ENCODE assay signal across 8 mouse cellular contexts in the genomic region with DNA sequence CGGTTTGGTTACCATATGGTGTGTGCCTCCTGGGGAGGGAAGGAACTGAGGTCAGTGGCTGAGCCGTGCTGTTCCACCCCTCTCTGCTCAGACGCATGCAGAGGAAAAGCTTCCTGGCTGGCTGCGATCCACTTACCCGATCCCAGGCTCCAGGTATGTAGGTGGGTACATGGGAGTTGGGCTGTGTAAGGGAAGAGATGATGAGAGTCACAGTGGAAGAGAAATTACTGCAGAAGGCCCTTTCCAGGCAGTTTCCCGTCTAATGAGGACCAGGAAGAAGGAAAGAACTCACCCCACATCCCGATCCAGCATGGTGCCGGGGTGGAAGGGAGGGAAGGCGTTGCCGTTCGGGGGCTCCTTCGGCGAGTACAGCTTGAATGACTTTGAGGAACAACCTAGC. TPM values are rescaled to one million over a fixed set of nuclear protein-coding genes. Genes with fewer than 3 reads are reported as not detected.
DNase-seq lines count a peak whose midpoint lies in the region; ATAC-seq and TF ChIP-seq lines count a peak whose summit lies in the region.
"Had no signal": no experiment of that assay in that cellular context is flagged by ENCODE, and none has a peak within 500 bp of the region (broad histone marks: within the 10 kb centered on the region; RNA-seq: fewer than 3 reads in every experiment).

No protein-coding gene starts in this region.

- H3K4me1 ChIP-seq in heart, embryonic 15.5 days (replicated peaks): peaks cover 41% of the 10 kb centered on the region
- peaks cover 8 to 26% of the 10 kb centered on the region in 2 experiments for H3K4me1 ChIP-seq in MEL (ENCODE audit: control insufficient read depth in 1 of 2, insufficient read depth in 2 of 2, low read length in 2 of 2)
- peaks cover 37% of the 10 kb centered on the region for H3K4me1 ChIP-seq in embryonic facial prominence, embryonic 13.5 days
- H3K4me1 ChIP-seq in liver, postnatal 0 days (ENCODE audit: insufficient read depth): peaks cover 40% of the 10 kb centered on the region

- no peaks in the 10 kb centered on the region for H3K9me3 ChIP-seq in heart, embryonic 15.5 days (replicated peaks)
- H3K9me3 ChIP-seq in MEL (replicated peaks; ENCODE audit: insufficient read depth, low read length): no peaks in the 10 kb centered on the region
- no peaks in the 10 kb centered on the region for H3K9me3 ChIP-seq in embryonic facial prominence, embryonic 13.5 days
- no peaks in the 10 kb centered on the region for H3K9me3 ChIP-seq in liver, postnatal 0 days (ENCODE audit: low read length)

- H3K79me2 ChIP-seq in MEL (ENCODE audit: control insufficient read depth, insufficient read depth, low read length, poor library complexity): peaks cover 59% of the 10 kb centered on the region

- no peak for TF ChIP-seq EP300 in MEL (IDR thresholded peaks at IDR 0.05; ENCODE audit: low read depth in 1 of 2, low read length in 2 of 2)
- no peak for TF ChIP-seq EP300 in liver, postnatal 0 days (IDR thresholded peaks at IDR 0.05; ENCODE audit: low read depth)

- no peak for DNase-seq in heart, adult 8-10 months (ENCODE audit: low spot score)
- DNase-seq in MEL (ENCODE audit: low read depth, low spot score): no peak
- DNase-seq in liver, postnatal 0 days: no peak
- no peak for DNase-seq in layer of hippocampus, adult 2 months (ENCODE audit: low spot score in 2 of 2)
- no peak for DNase-seq in thymus, adult 18-20 months
- DNase-seq: gastrocnemius, postnatal 36 days had no signal

- WGBS in heart, embryonic 15.5 days: 87% methylated on average over 13 of the region's 13 CpGs
- 85% methylated on average over 13 of the region's 13 CpGs for WGBS in embryonic facial prominence, embryonic 13.5 days
- WGBS in liver, postnatal 0 days (ENCODE audit: insufficient replicate concordance): 84% methylated on average over 13 of the region's 13 CpGs

- no peak for TF ChIP-seq POLR2A in MEL (IDR thresholded peaks at IDR 0.05; ENCODE audit: control insufficient read depth in 1 of 2, insufficient read depth in 1 of 2, low read depth in 1 of 2, low read length in 2 of 2, poor library complexity in 1 of 2)

- no peak for ATAC-seq in heart, embryonic 15.5 days (replicated peaks; ENCODE audit: insufficient number of reproducible peaks, insufficient read depth, low FRiP score, low read depth)
- no peak for ATAC-seq in embryonic facial prominence, embryonic 13.5 days (ENCODE audit: insufficient number of reproducible peaks, insufficient read depth, low FRiP score, low TSS enrichment, low read depth)
- no peak for ATAC-seq in liver, postnatal 0 days

- no peak overlapping the region for H3K4me2 ChIP-seq in heart, embryonic 15.5 days
- peak overlapping the region; percentile 93 for H3K4me2 ChIP-seq in embryonic facial prominence, embryonic 13.5 days
- H3K4me2 ChIP-seq in liver, postnatal 0 days (ENCODE audit: low read depth, low read length): 0 out of 2 replicates have a peak overlapping the region, but pooled peaks have one; percentile 90

- H3K36me3 ChIP-seq in heart, embryonic 15.5 days: peaks cover 54% of the 10 kb centered on the region
- peaks cover 22 to 29% of the 10 kb centered on the region in 2 experiments for H3K36me3 ChIP-seq in MEL (ENCODE audit: control insufficient read depth in 1 of 2, insufficient read depth in 2 of 2, low read length in 2 of 2)
- H3K36me3 ChIP-seq in embryonic facial prominence, embryonic 13.5 days: peaks cover 57% of the 10 kb centered on the region
- H3K36me3 ChIP-seq in liver, postnatal 0 days (replicated peaks; ENCODE audit: insufficient read depth, low read length): peaks cover 49% of the 10 kb centered on the region

- no peak for TF ChIP-seq CTCF in MEL (IDR thresholded peaks at IDR 0.05 in 2 of 3, conservative IDR thresholded peaks at IDR 0.05 in 1 of 3; ENCODE audit: control insufficient read depth in 1 of 3, insufficient read depth in 1 of 3, low read depth in 2 of 3, low read length in 3 of 3, poor library complexity in 1 of 3, severe bottlenecking in 1 of 3)
- TF ChIP-seq CTCF in liver, postnatal 0 days (IDR thresholded peaks at IDR 0.05; ENCODE audit: low read depth): no peak
- no peak for TF ChIP-seq CTCF in layer of hippocampus, adult 2 months (conservative IDR thresholded peaks at IDR 0.05)

- TF ChIP-seq RAD21 in MEL (IDR thresholded peaks at IDR 0.05; ENCODE audit: low read depth, low read length): no peak

- no peaks in the 10 kb centered on the region for H3K27me3 ChIP-seq in heart, embryonic 15.5 days
- H3K27me3 ChIP-seq in MEL (ENCODE audit: control insufficient read depth in 1 of 2, insufficient read depth in 2 of 2, low read length in 2 of 2): no peaks in the 10 kb centered on the region
- no peaks in the 10 kb centered on the region for H3K27me3 ChIP-seq in embryonic facial prominence, embryonic 13.5 days
- H3K27me3 ChIP-seq in liver, postnatal 0 days (ENCODE audit: insufficient read depth, low read length): no peaks in the 10 kb centered on the region

- H3K27ac ChIP-seq in heart, embryonic 15.5 days: no peak overlapping the region
- H3K27ac ChIP-seq in MEL (ENCODE audit: control insufficient read depth, low read depth, low read length): peak overlapping the region; percentile 99
- no peak overlapping the region for H3K27ac ChIP-seq in embryonic facial prominence, embryonic 13.5 days
- no peak overlapping the region for H3K27ac ChIP-seq in liver, postnatal 0 days (ENCODE audit: low read depth)
- no peak overlapping the region for H3K27ac ChIP-seq in layer of hippocampus, adult 2 months

- H3K9ac ChIP-seq in heart, embryonic 15.5 days: no peak overlapping the region
- H3K9ac ChIP-seq in MEL (ENCODE audit: control insufficient read depth, low read depth, low read length, poor library complexity, severe bottlenecking): peak overlapping the region; percentile 46
- H3K9ac ChIP-seq in embryonic facial prominence, embryonic 13.5 days: no peak overlapping the region
- no peak overlapping the region for H3K9ac ChIP-seq in liver, postnatal 0 days (replicated peaks)

- 0 out of 2 replicates have a peak overlapping the region, but pooled peaks have one; percentile 74 for H3K4me3 ChIP-seq in heart, embryonic 15.5 days
- H3K4me3 ChIP-seq in MEL (ENCODE audit: control insufficient read depth in 1 of 2, insufficient read depth in 1 of 2, low read depth in 2 of 2, low read length in 2 of 2): peak overlapping the region; percentile 76 to 85
- no peak overlapping the region for H3K4me3 ChIP-seq in embryonic facial prominence, embryonic 13.5 days
- H3K4me3 ChIP-seq in liver, postnatal 0 days (ENCODE audit: low read depth, low read length): no peak overlapping the region
- H3K4me3 ChIP-seq in layer of hippocampus, adult 2 months: no peak overlapping the region

RNA-seq across cellular contexts. Expression of a gene that starts 8.7 kb away (rescaled TPM):
- polyA plus RNA-seq in heart, embryonic 15.5 days (2015; fragmentation: Nextera tagmentation; extraction: Ambion mirVana): 17.7 and 25.8 TPM in 2 replicates
- 10 to 100 TPM; 12.3 to 17.0 (median 13.8) TPM for total RNA-seq in heart, adult 8-10 months (2022)
- total RNA-seq in MEL (2012; rRNA removed): 39.3 and 41.9 TPM in 2 replicates
- 100 to 1,000 TPM in 1 of 2 experiments, 10 to 100 TPM in 1; 27.8 to 135 TPM for polyA plus RNA-seq in MEL (2012; ENCODE audit: insufficient read depth in 1 of 2, insufficient read length in 2 of 2, low read depth in 1 of 2, low replicate concordance in 2 of 2, missing spikeins in 1 of 2)
- polyA plus RNA-seq in embryonic facial prominence, embryonic 13.5 days (2015; fragmentation: Nextera tagmentation; extraction: Ambion mirVana): 33.2 and 38.8 TPM in 2 replicates
- polyA plus RNA-seq in liver, postnatal 0 days (2015; fragmentation: Nextera tagmentation; extraction: Ambion mirVana): 7.7 and 8.1 TPM in 2 replicates
- total RNA-seq in layer of hippocampus, adult 2 months (2021): 10 to 100 TPM; 25.4 to 33.7 TPM

RNA-seq across cellular contexts. Expression of a gene that starts 9.0 kb away (rescaled TPM):
- 64.5 and 78.7 TPM in 2 replicates for polyA plus RNA-seq in heart, embryonic 15.5 days (2015; fragmentation: Nextera tagmentation; extraction: Ambion mirVana)
- total RNA-seq in heart, adult 8-10 months (2022): 10 to 100 TPM; 37.1 to 51.0 (median 42.0) TPM
- total RNA-seq in MEL (2012; rRNA removed): 299 and 357 TPM in 2 replicates
- polyA plus RNA-seq in MEL (2012; ENCODE audit: insufficient read depth in 1 of 2, insufficient read length in 2 of 2, low read depth in 1 of 2, low replicate concordance in 2 of 2, missing spikeins in 1 of 2): 100 to 1,000 TPM; 632 to 842 TPM
- polyA plus RNA-seq in embryonic facial prominence, embryonic 13.5 days (2015; fragmentation: Nextera tagmentation; extraction: Ambion mirVana): 121 and 124 TPM in 2 replicates
- polyA plus RNA-seq in liver, postnatal 0 days (2015; fragmentation: Nextera tagmentation; extraction: Ambion mirVana): 32.3 and 34.4 TPM in 2 replicates
- total RNA-seq in layer of hippocampus, adult 2 months (2021): 100 to 1,000 TPM; 113 to 119 TPM

RNA-seq across cellular contexts. Expression of a gene that starts 32.7 kb away (rescaled TPM):
- polyA plus RNA-seq in heart, embryonic 15.5 days (2015; fragmentation: Nextera tagmentation; extraction: Ambion mirVana): 6.5 and 7.5 TPM in 2 replicates
- 1 to 10 TPM; 5.3 to 6.7 (median 6.1) TPM for total RNA-seq in heart, adult 8-10 months (2022)
- total RNA-seq in MEL (2012; rRNA removed): 11.4 and 11.5 TPM in 2 replicates
- polyA plus RNA-seq in MEL (2012; ENCODE audit: insufficient read depth in 1 of 2, insufficient read length in 2 of 2, low read depth in 1 of 2, low replicate concordance in 2 of 2, missing spikeins in 1 of 2): 10 to 100 TPM in 1 of 2 experiments, not detected in 1; 13.2 TPM
- polyA plus RNA-seq in embryonic facial prominence, embryonic 13.5 days (2015; fragmentation: Nextera tagmentation; extraction: Ambion mirVana): 7.3 and 7.4 TPM in 2 replicates
- 2.0 and 2.2 TPM in 2 replicates for polyA plus RNA-seq in liver, postnatal 0 days (2015; fragmentation: Nextera tagmentation; extraction: Ambion mirVana)
- total RNA-seq in layer of hippocampus, adult 2 months (2021): 1 to 10 TPM; 6.3 to 8.2 TPM

RNA-seq across cellular contexts. Expression of a gene that starts 37.7 kb away (rescaled TPM):
- 12.2 and 15.3 TPM in 2 replicates for polyA plus RNA-seq in heart, embryonic 15.5 days (2015; fragmentation: Nextera tagmentation; extraction: Ambion mirVana)
- 10 to 100 TPM; 14.8 to 19.0 (median 16.0) TPM for total RNA-seq in heart, adult 8-10 months (2022)
- 4.1 TPM in 2 replicates for total RNA-seq in MEL (2012; rRNA removed)
- polyA plus RNA-seq in MEL (2012; ENCODE audit: insufficient read depth in 1 of 2, insufficient read length in 2 of 2, low read depth in 1 of 2, low replicate concordance in 2 of 2, missing spikeins in 1 of 2): 10 to 100 TPM in 1 of 2 experiments, not detected in 1; 10.8 TPM
- polyA plus RNA-seq in embryonic facial prominence, embryonic 13.5 days (2015; fragmentation: Nextera tagmentation; extraction: Ambion mirVana): 22.3 TPM in 2 replicates
- polyA plus RNA-seq in liver, postnatal 0 days (2015; fragmentation: Nextera tagmentation; extraction: Ambion mirVana): 3.1 and 3.5 TPM in 2 replicates
- total RNA-seq in layer of hippocampus, adult 2 months (2021): 10 to 100 TPM; 19.0 to 20.6 TPM

RNA-seq across cellular contexts. Expression of a gene that starts 39.7 kb away (rescaled TPM):
- 37.0 and 46.9 TPM in 2 replicates for polyA plus RNA-seq in heart, embryonic 15.5 days (2015; fragmentation: Nextera tagmentation; extraction: Ambion mirVana)
- total RNA-seq in heart, adult 8-10 months (2022): 10 to 100 TPM; 18.4 to 19.6 (median 18.7) TPM
- total RNA-seq in MEL (2012; rRNA removed): 276 and 294 TPM in 2 replicates
- polyA plus RNA-seq in MEL (2012; ENCODE audit: insufficient read depth in 1 of 2, insufficient read length in 2 of 2, low read depth in 1 of 2, low replicate concordance in 2 of 2, missing spikeins in 1 of 2): 100 to 1,000 TPM; 213 to 753 TPM
- polyA plus RNA-seq in embryonic facial prominence, embryonic 13.5 days (2015; fragmentation: Nextera tagmentation; extraction: Ambion mirVana): 89.6 and 96.1 TPM in 2 replicates
- 23.1 and 26.9 TPM in 2 replicates for polyA plus RNA-seq in liver, postnatal 0 days (2015; fragmentation: Nextera tagmentation; extraction: Ambion mirVana)
- 10 to 100 TPM; 48.7 to 51.8 TPM for total RNA-seq in layer of hippocampus, adult 2 months (2021)

Comparison
In these comparisons a context has a peak if more than half of its experiments do, and no peak if none do; other contexts are left out.
1. H3K4me3 ChIP-seq: peak in heart, embryonic 15.5 days (single experiment) and MEL (2 of 2); none in embryonic facial prominence, embryonic 13.5 days (single experiment), liver, postnatal 0 days (single experiment) and layer of hippocampus, adult 2 months (single experiment).